Mouse (Mus musculus): ENCODE measurements around the gene Cd48. TPM values are rescaled to one million over a fixed set of nuclear protein-coding genes. Genes with fewer than 3 reads are reported as not detected.

Gene Cd48
- polyA plus RNA-seq, 1 experiment, result not detected

DNA sequence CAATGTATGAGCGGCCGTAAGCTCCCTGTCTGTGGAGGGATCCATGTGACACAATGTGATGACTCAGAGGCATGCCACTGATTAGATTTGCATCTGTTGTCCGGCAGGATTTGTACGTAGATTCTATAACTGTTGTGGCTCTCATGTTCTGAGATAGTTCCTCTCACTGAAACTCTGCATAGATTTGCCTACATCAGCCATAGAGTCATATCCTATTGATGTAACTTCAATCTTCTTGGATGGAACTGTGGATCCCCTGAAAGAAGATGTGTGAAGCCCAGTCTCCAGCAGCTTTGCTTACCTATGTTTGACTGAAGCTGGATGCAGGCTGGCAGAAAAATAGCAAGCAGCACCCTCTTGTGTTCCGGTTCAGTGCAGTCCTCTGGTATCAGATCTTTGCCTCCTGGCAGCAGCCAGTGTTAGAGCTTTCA is 23.2 kb upstream of the Cd48 start:
- Histone ChIP-seq H3K27me3 (ENCODE audit: control insufficient read depth, insufficient read depth, insufficient read length) (no peaks in the 10 kb centered on the region), H3K79me2 (ENCODE audit: control insufficient read depth, insufficient read depth) (no peaks in the 10 kb centered on the region)
- TF ChIP-seq USF1 (IDR thresholded peaks at IDR 0.05; ENCODE audit: low read depth), result no peak
- no peak for TF ChIP-seq MYOG (IDR thresholded peaks at IDR 0.05; ENCODE audit: control insufficient read depth in 1 of 3, insufficient read depth in 1 of 3, insufficient read length in 2 of 3, low read depth in 2 of 3)
- TF ChIP-seq SRF (IDR thresholded peaks at IDR 0.05; ENCODE audit: control insufficient read depth, insufficient read length, low read depth), result no peak
- TF ChIP-seq POLR2AphosphoS2 (IDR thresholded peaks at IDR 0.05; ENCODE audit: insufficient read length, low read depth), result no peak
- TF ChIP-seq MYOD1 (IDR thresholded peaks at IDR 0.05; ENCODE audit: control insufficient read depth in 1 of 3, insufficient read length in 2 of 3, low read depth in 2 of 3), result no peak
- no peak for TF ChIP-seq E2F4 (IDR thresholded peaks at IDR 0.05; ENCODE audit: insufficient read depth)
- TF ChIP-seq REST (IDR thresholded peaks at IDR 0.05; ENCODE audit: insufficient read depth, insufficient read length), result no peak
- TF ChIP-seq TCF3 (IDR thresholded peaks at IDR 0.05; ENCODE audit: insufficient read length, low read depth), result no peak
- TF ChIP-seq POLR2A (IDR thresholded peaks at IDR 0.05; ENCODE audit: insufficient read length, low read depth), result no peak
- no peak for TF ChIP-seq MAX (IDR thresholded peaks at IDR 0.05; ENCODE audit: low read depth)
- no peak for TF ChIP-seq CEBPB (IDR thresholded peaks at IDR 0.05; ENCODE audit: insufficient read depth, poor library complexity, severe bottlenecking)
- TF ChIP-seq TCF12 (IDR thresholded peaks at IDR 0.05; ENCODE audit: insufficient read depth, poor library complexity, severe bottlenecking), result no peak

DNA sequence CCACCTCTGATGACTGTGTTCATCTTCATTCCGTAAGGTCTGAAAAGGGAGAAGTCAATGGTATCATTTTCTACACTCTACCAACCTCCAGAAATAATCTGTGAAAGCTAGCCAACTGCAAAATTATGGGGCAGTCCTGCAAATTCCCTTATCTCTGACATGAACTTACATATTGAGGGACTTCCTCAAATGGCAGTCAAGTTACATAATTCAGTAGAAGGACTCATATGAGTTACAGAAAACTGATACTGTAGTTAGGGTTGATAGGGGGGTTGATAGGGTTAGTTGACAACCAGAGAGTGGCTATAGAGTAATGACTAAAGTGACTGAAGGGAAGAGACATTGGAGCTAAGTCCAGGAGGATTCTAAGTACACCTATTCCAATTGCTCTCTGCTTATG is 21.4 kb upstream of the Cd48 start:
- Histone ChIP-seq H3K27me3 (ENCODE audit: control insufficient read depth, insufficient read depth, insufficient read length) (no peaks in the 10 kb centered on the region), H3K4me2 (ENCODE audit: low read depth) (no peak overlapping the region), H3K4me3 (no peak overlapping the region), H3K79me2 (ENCODE audit: control insufficient read depth, insufficient read depth) (no peaks in the 10 kb centered on the region), H3ac (ENCODE audit: control insufficient read depth, insufficient read length) (no peak overlapping the region), H3K36me3 (ENCODE audit: control insufficient read depth, insufficient read depth) (no peaks in the 10 kb centered on the region)
- no peak for TF ChIP-seq MYOG (IDR thresholded peaks at IDR 0.05; ENCODE audit: control insufficient read depth in 1 of 3, insufficient read depth in 1 of 3, insufficient read length in 2 of 3, low read depth in 2 of 3)
- no peak for TF ChIP-seq SRF (IDR thresholded peaks at IDR 0.05; ENCODE audit: control insufficient read depth, insufficient read length, low read depth)
- no peak for TF ChIP-seq MYOD1 (IDR thresholded peaks at IDR 0.05; ENCODE audit: control insufficient read depth in 1 of 3, insufficient read length in 2 of 3, low read depth in 2 of 3)
- no peak for TF ChIP-seq TCF3 (IDR thresholded peaks at IDR 0.05; ENCODE audit: insufficient read length, low read depth)
- no peak for TF ChIP-seq POLR2A (IDR thresholded peaks at IDR 0.05; ENCODE audit: insufficient read length, low read depth)
- TF ChIP-seq TCF12 (IDR thresholded peaks at IDR 0.05; ENCODE audit: insufficient read depth, poor library complexity, severe bottlenecking), result no peak
- no peak for TF ChIP-seq POLR2AphosphoS2 (IDR thresholded peaks at IDR 0.05; ENCODE audit: insufficient read length, low read depth)
- no peak for TF ChIP-seq CEBPB (IDR thresholded peaks at IDR 0.05; ENCODE audit: insufficient read depth, poor library complexity, severe bottlenecking)

More for the DNA sequence above, 23.2 kb upstream of the Cd48 start:
- Histone ChIP-seq H3K4me2 (ENCODE audit: low read depth) (no peak overlapping the region), H3ac (ENCODE audit: control insufficient read depth, insufficient read length) (no peak overlapping the region), H3K4me3 (no peak overlapping the region), H3K36me3 (ENCODE audit: control insufficient read depth, insufficient read depth) (no peaks in the 10 kb centered on the region)

DNA sequence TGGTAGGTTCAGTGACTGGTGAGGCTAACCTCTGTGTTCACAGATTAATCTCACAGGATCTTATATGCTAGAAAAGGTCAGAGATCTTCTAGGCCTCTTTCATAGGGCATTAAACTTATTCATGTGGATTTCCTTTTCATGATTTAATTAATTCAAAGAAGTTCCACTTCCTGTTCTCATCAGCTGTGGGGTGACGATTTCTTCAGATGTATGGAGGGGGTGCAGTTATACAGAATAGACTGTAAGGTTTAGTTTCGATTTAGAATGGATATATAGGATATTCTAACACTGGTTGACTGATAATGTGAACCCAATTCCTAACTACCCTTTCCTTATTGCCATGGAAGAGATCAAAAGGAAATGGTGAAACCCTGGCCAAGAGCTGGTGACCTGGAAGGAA is 20.3 kb upstream of the Cd48 start:
- no peaks in the 10 kb centered on the region for H3K79me2 ChIP-seq (ENCODE audit: control insufficient read depth, insufficient read depth)
- no peaks in the 10 kb centered on the region for H3K27me3 ChIP-seq (ENCODE audit: control insufficient read depth, insufficient read depth, insufficient read length)
- TF ChIP-seq CEBPB (IDR thresholded peaks at IDR 0.05; ENCODE audit: insufficient read depth, poor library complexity, severe bottlenecking) (no peak), TCF12 (IDR thresholded peaks at IDR 0.05; ENCODE audit: insufficient read depth, poor library complexity, severe bottlenecking) (no peak), POLR2AphosphoS2 (IDR thresholded peaks at IDR 0.05; ENCODE audit: insufficient read length, low read depth) (no peak), TCF3 (IDR thresholded peaks at IDR 0.05; ENCODE audit: insufficient read length, low read depth) (no peak), MAX (IDR thresholded peaks at IDR 0.05; ENCODE audit: low read depth) (no peak), POLR2A (IDR thresholded peaks at IDR 0.05; ENCODE audit: insufficient read length, low read depth) (no peak), USF1 (IDR thresholded peaks at IDR 0.05; ENCODE audit: low read depth) (no peak), E2F4 (IDR thresholded peaks at IDR 0.05; ENCODE audit: insufficient read depth) (no peak), MYOG (IDR thresholded peaks at IDR 0.05; ENCODE audit: control insufficient read depth in 1 of 3, insufficient read depth in 1 of 3, insufficient read length in 2 of 3, low read depth in 2 of 3) (no peak), SRF (IDR thresholded peaks at IDR 0.05; ENCODE audit: control insufficient read depth, insufficient read length, low read depth) (no peak), MYOD1 (IDR thresholded peaks at IDR 0.05; ENCODE audit: control insufficient read depth in 1 of 3, insufficient read length in 2 of 3, low read depth in 2 of 3) (no peak), REST (IDR thresholded peaks at IDR 0.05; ENCODE audit: insufficient read depth, insufficient read length) (no peak)
- no peaks in the 10 kb centered on the region for H3K36me3 ChIP-seq (ENCODE audit: control insufficient read depth, insufficient read depth)
- H3K4me3 ChIP-seq, result no peak overlapping the region
- H3ac ChIP-seq (ENCODE audit: control insufficient read depth, insufficient read length), result no peak overlapping the region
- H3K4me2 ChIP-seq (ENCODE audit: low read depth), result no peak overlapping the region

DNA sequence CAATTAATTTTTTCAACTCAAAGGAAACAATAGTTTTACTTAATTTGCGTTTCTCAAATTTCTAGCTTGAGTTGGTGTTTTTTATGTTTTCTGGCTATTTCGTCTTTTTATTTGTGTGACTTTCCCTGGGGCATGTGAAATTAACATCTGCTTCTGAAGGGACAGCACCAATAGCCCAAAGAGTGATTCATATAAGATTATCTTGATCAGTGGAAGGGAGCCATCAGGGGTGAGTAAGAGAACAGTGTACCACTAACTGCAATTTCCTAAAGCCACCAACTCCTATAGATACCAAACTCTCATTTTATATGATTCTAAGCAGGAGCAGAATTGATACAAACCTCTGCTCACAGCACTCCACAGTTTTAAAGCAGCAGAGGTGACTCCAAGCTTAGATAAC is 18.1 kb upstream of the Cd48 start:
- no peak overlapping the region for H3ac ChIP-seq (ENCODE audit: control insufficient read depth, insufficient read length)
- H3K4me2 ChIP-seq (ENCODE audit: low read depth), result no peak overlapping the region
- no peak overlapping the region for H3K4me3 ChIP-seq
- H3K79me2 ChIP-seq (ENCODE audit: control insufficient read depth, insufficient read depth), result no peaks in the 10 kb centered on the region
- no peaks in the 10 kb centered on the region for H3K36me3 ChIP-seq (ENCODE audit: control insufficient read depth, insufficient read depth)
- TF ChIP-seq POLR2A (IDR thresholded peaks at IDR 0.05; ENCODE audit: insufficient read length, low read depth) (no peak), E2F4 (IDR thresholded peaks at IDR 0.05; ENCODE audit: insufficient read depth) (no peak), MYOD1 (IDR thresholded peaks at IDR 0.05; ENCODE audit: control insufficient read depth in 1 of 3, insufficient read length in 2 of 3, low read depth in 2 of 3) (no peak), REST (IDR thresholded peaks at IDR 0.05; ENCODE audit: insufficient read depth, insufficient read length) (no peak), TCF3 (IDR thresholded peaks at IDR 0.05; ENCODE audit: insufficient read length, low read depth) (no peak), MAX (IDR thresholded peaks at IDR 0.05; ENCODE audit: low read depth) (no peak), USF1 (IDR thresholded peaks at IDR 0.05; ENCODE audit: low read depth) (no peak), CEBPB (IDR thresholded peaks at IDR 0.05; ENCODE audit: insufficient read depth, poor library complexity, severe bottlenecking) (no peak), SRF (IDR thresholded peaks at IDR 0.05; ENCODE audit: control insufficient read depth, insufficient read length, low read depth) (no peak), TCF12 (IDR thresholded peaks at IDR 0.05; ENCODE audit: insufficient read depth, poor library complexity, severe bottlenecking) (no peak), MYOG (IDR thresholded peaks at IDR 0.05; ENCODE audit: control insufficient read depth in 1 of 3, insufficient read depth in 1 of 3, insufficient read length in 2 of 3, low read depth in 2 of 3) (no peak), POLR2AphosphoS2 (IDR thresholded peaks at IDR 0.05; ENCODE audit: insufficient read length, low read depth) (no peak)
- no peaks in the 10 kb centered on the region for H3K27me3 ChIP-seq (ENCODE audit: control insufficient read depth, insufficient read depth, insufficient read length)

All from myocyte (in vitro differentiated cells).